Mouse (Mus musculus): Measurements from ENCODE around the gene Olfr1031. TPM values are rescaled to one million over a fixed set of nuclear protein-coding genes. Genes with fewer than 3 reads are reported as not detected.

The Olfr1031 gene
- polyA plus RNA-seq, 1 experiment from 2014 or later = not detected

Other genes starting within 250 kb of the Olfr1031 start
- gene Olfr1012, start 227.5 kb upstream of the Olfr1031 start, polyA plus RNA-seq (2014; fragmentation: Nextera tagmentation; extraction: Ambion mirVana) = not detected in 2 replicates
- gene Olfr1013, start 223.2 kb upstream of the Olfr1031 start, polyA plus RNA-seq (2014; fragmentation: Nextera tagmentation; extraction: Ambion mirVana) = not detected in 2 replicates
- not detected in 2 replicates for gene Olfr1014, start 217.6 kb upstream of the Olfr1031 start, polyA plus RNA-seq (2014; fragmentation: Nextera tagmentation; extraction: Ambion mirVana)
- not detected in 2 replicates for gene Olfr1015, start 208.3 kb upstream of the Olfr1031 start, polyA plus RNA-seq (2014; fragmentation: Nextera tagmentation; extraction: Ambion mirVana)
- gene Olfr1016, start 187.8 kb upstream of the Olfr1031 start, polyA plus RNA-seq (2014; fragmentation: Nextera tagmentation; extraction: Ambion mirVana) = not detected in 2 replicates
- gene Olfr1018, start 171.8 kb upstream of the Olfr1031 start, polyA plus RNA-seq (2014; fragmentation: Nextera tagmentation; extraction: Ambion mirVana) = not detected in 2 replicates
- not detected in 2 replicates for gene Olfr1019, start 144.8 kb upstream of the Olfr1031 start, polyA plus RNA-seq (2014; fragmentation: Nextera tagmentation; extraction: Ambion mirVana)
- not detected in 2 replicates for gene Olfr1020, start 143.3 kb upstream of the Olfr1031 start, polyA plus RNA-seq (2014; fragmentation: Nextera tagmentation; extraction: Ambion mirVana)
- not detected in 2 replicates for gene Olfr1022, start 121.7 kb upstream of the Olfr1031 start, polyA plus RNA-seq (2014; fragmentation: Nextera tagmentation; extraction: Ambion mirVana)
- gene Olfr1023, start 104.7 kb upstream of the Olfr1031 start, polyA plus RNA-seq (2014; fragmentation: Nextera tagmentation; extraction: Ambion mirVana) = not detected in 2 replicates
- gene Olfr1024, start 85.3 kb upstream of the Olfr1031 start, polyA plus RNA-seq (2014; fragmentation: Nextera tagmentation; extraction: Ambion mirVana) = not detected in 2 replicates
- gene Olfr1025-ps1, start 75.1 kb upstream of the Olfr1031 start, polyA plus RNA-seq (2014; fragmentation: Nextera tagmentation; extraction: Ambion mirVana) = not detected in 2 replicates
- gene Olfr1026, start 68.7 kb upstream of the Olfr1031 start, polyA plus RNA-seq (2014; fragmentation: Nextera tagmentation; extraction: Ambion mirVana) = not detected in 2 replicates
- not detected in 2 replicates for gene Olfr1028, start 39.9 kb upstream of the Olfr1031 start, polyA plus RNA-seq (2014; fragmentation: Nextera tagmentation; extraction: Ambion mirVana)
- gene Olfr1029, start 16.4 kb upstream of the Olfr1031 start, polyA plus RNA-seq (2014; fragmentation: Nextera tagmentation; extraction: Ambion mirVana) = not detected in 2 replicates
- gene Olfr1030, start 11.0 kb upstream of the Olfr1031 start, polyA plus RNA-seq (2014; fragmentation: Nextera tagmentation; extraction: Ambion mirVana) = not detected in 2 replicates
- not detected in 2 replicates for gene Olfr1032, start 15.2 kb downstream of the Olfr1031 start, polyA plus RNA-seq (2014; fragmentation: Nextera tagmentation; extraction: Ambion mirVana)
- not detected in 2 replicates for gene Olfr1033, start 30.3 kb downstream of the Olfr1031 start, polyA plus RNA-seq (2014; fragmentation: Nextera tagmentation; extraction: Ambion mirVana)
- not detected in 2 replicates for gene Olfr1034, start 55.6 kb downstream of the Olfr1031 start, polyA plus RNA-seq (2014; fragmentation: Nextera tagmentation; extraction: Ambion mirVana)
- gene Olfr1036, start 83.7 kb downstream of the Olfr1031 start, polyA plus RNA-seq (2014; fragmentation: Nextera tagmentation; extraction: Ambion mirVana) = not detected in 2 replicates
- gene Olfr1037, start 97.1 kb downstream of the Olfr1031 start, polyA plus RNA-seq (2014; fragmentation: Nextera tagmentation; extraction: Ambion mirVana) = not detected in 2 replicates
- gene Olfr1039, start 145.6 kb downstream of the Olfr1031 start, polyA plus RNA-seq (2014; fragmentation: Nextera tagmentation; extraction: Ambion mirVana) = not detected in 2 replicates
- gene Olfr1040, start 156.4 kb downstream of the Olfr1031 start, polyA plus RNA-seq (2014; fragmentation: Nextera tagmentation; extraction: Ambion mirVana) = not detected in 2 replicates
- not detected in 2 replicates for gene Olfr1042, start 171.5 kb downstream of the Olfr1031 start, polyA plus RNA-seq (2014; fragmentation: Nextera tagmentation; extraction: Ambion mirVana)
- not detected in 2 replicates for gene Olfr1043, start 177.2 kb downstream of the Olfr1031 start, polyA plus RNA-seq (2014; fragmentation: Nextera tagmentation; extraction: Ambion mirVana)
- gene Olfr1044, start 187.5 kb downstream of the Olfr1031 start, polyA plus RNA-seq (2014; fragmentation: Nextera tagmentation; extraction: Ambion mirVana) = not detected in 2 replicates
- gene Olfr52, start 195.4 kb downstream of the Olfr1031 start, polyA plus RNA-seq (2014; fragmentation: Nextera tagmentation; extraction: Ambion mirVana) = not detected in 2 replicates
- not detected in 2 replicates for gene Olfr1045, start 212.7 kb downstream of the Olfr1031 start, polyA plus RNA-seq (2014; fragmentation: Nextera tagmentation; extraction: Ambion mirVana)
- gene Olfr1046, start 229.0 kb downstream of the Olfr1031 start, polyA plus RNA-seq (2014; fragmentation: Nextera tagmentation; extraction: Ambion mirVana) = not detected in 2 replicates
- gene Olfr1047, start 241.1 kb downstream of the Olfr1031 start, polyA plus RNA-seq (2014; fragmentation: Nextera tagmentation; extraction: Ambion mirVana) = not detected in 2 replicates
- not detected in 2 replicates for gene Olfr1048, start 250.0 kb downstream of the Olfr1031 start, polyA plus RNA-seq (2014; fragmentation: Nextera tagmentation; extraction: Ambion mirVana)